Mouse (Mus musculus) thymus, postnatal 10 days (tissue): ENCODE results near the gene 9430097D07Rik.

Experiments
- DNase-seq, 2 experiments: peaks; one replicate each; pipeline ENCODE4 v3.0.0; 2021; ENCODE audit warnings: low spot score in 2 of 2

The 9430097D07Rik gene

DNA sequence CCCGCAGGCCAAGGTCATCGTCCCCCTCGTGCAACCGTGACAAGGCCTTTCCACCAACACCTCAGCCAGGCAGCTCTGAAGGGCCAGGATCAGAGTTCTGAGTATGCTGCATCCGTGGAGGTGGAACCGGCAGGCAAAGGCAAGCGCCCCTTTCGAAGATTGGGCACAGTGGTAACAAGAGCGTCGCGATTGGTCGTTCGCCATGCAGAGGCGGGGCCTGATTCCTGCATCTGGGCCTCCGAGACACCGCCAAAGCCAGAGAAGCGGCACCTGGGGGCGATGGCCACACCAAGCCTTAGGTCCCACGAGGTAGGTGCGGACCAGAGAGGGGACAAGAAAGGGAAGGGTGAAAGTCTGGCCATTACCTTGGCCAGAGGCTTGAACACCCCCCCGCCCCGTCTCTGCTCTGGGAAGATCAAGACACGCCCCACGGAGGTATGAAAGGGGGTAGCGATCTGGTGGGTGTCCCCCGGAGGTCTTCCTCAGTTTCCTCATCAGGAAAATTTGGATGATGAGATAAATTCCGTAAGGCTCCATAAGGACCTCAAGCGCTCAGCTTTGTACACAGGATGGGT, at the start of gene 9430097D07Rik:
Gene 9430097D07Rik (minus strand): TSS at position 99 of the 575 bp plus-strand sequence.
- peak; percentile 47 to 62 for DNase-seq

DNA sequence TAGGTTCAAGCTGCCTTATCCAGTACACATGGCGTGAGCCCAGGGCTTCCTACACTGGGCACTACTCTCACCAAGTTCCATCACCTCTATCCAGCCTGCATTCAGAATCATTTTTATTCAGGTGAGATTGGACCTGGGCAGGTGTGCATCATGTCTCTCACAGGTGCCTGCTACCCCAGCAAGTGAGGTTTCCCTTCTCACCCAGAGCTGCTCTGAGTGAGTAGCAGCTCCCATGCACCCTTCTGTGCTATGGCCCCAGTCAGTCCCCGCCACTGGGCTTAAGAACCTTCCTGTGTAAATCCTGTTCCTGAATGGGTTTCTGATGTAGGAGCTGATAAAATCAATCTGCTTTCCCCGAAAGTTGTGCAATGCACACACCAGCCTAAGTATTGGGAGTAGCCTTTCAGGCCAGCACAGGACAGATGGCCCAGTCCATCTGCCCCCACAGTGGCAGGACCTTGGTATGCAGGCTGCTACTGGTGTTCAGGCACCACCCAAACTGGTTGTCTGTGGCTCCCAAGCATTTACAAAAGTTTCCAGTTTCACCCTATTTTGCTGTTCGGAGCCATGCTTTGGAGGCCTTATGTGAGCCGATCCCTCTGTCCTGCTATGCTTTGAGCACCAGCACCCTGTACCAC, 48.7 kb upstream of the 9430097D07Rik start:
- DNase-seq: no peak

DNA sequence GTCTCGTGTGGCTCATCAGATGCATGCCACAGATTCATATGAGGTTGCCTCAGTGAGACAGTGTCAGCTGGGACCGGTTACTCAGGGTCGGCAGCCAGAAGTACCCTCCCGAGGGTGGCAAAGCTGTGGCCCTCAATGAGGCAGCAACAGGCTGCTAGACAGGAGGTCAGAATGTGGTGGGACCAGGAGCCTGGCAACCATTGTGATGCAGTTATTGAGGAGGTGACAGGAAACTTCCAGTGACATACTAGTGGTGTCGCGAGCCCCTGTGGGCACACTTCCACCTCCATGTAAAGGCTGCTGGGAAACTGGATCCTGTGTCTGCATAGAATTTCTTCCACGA, 46.0 kb upstream of the 9430097D07Rik start, which contains the start of gene Ak1:
Gene Ak1 (plus strand): TSS at position 242 of the 343 bp plus-strand sequence.
- no peak for DNase-seq

DNA sequence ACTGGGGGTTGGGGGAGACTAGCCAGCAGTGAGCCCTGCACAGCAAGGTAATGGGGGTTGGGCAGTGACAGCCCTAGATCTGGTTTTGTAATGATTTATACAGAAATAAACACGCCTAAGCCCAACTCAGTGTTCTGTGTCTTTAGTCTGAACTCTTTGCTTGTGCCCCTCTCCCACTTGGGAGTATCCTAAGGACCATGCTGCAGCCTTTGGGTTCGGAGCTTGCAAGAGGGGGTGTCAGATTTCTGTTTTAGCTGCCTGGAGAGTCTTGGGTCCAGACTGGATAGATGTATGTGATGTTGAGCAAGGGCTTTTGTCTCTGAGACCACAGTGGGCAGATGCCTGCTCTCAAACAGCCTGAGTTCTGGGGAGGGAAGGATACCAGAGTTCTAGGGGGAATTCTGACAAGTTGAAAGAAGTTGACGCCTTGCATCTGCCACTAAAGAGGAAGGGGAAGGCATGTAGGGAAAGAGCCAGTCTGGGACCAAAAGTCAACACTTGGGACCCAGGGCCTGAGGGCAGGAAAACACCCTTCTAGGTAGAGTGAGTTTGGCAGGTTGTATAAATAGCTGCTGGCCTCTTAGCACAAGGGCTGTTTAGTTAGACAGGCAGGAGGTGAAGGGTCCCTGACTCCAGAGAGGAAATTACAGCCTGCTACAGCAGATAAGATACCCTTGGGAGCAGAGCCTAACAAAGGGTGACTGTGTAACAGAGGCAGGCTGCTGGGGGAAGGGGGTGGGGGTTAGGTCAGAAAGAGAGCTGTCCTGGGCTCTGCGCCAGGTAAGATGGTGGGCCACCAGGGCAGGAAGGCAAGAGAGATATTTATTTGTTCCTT, 45.4 kb upstream of the 9430097D07Rik start:
- DNase-seq: no peak

DNA sequence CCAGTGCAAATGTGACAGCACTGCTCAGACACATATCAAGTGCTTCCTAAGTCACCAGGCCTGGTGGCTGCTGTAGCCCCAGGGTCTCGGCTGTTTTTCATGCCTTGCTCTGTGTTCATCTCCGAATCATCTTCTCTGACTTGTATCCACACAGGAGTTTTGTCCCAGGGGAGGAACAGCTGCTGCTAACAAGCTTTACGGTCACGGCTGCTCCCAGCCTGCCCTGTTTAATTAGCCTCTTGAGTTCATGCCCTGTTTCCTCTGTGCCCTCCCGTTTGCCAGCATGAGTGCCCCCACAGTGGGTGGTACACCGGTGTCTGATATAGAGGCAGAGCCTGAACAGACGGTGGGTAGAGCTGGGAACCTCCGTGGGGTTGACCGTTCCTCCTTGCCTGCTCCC, 42.6 kb upstream of the 9430097D07Rik start:
- DNase-seq: no peak

DNA sequence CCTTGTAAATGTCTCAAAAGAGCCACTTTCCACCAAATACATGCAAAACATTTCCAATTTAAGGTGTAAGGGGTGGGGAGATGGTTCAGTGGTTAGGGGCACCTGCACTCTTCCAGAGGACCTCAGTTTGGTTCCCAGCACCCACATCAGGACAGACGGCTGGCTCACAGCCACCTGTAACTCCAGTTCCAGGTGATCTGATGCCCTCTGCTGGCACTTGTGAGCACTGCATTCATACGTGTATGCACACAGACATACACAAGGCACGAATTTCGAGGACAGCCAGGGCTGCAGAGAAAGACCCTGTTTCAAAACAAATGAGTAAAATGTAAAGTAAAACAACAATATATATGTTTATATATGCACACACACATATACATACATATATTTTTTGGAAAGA, 42.1 kb upstream of the 9430097D07Rik start:
- DNase-seq: no peak

DNA sequence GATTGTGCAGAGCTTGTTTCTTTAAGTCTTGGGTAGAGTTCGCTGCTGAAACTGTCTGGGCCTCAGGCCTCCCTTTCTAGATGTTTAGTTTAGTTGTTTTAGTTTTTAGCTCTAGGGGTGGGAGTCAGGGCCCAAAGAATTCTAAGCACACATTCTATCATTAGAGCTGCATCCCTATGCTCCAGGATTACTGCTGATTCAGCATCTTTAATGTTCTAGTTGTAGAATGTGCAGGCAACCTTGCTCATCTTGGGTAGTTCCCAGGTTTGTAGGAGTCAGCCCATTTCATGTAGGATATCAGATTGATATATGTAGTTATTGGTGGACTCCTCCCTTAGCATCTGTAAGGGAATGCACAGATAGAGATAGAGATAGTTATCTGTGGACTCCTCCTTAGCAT, 41.6 kb upstream of the 9430097D07Rik start:
- DNase-seq: no peak

DNA sequence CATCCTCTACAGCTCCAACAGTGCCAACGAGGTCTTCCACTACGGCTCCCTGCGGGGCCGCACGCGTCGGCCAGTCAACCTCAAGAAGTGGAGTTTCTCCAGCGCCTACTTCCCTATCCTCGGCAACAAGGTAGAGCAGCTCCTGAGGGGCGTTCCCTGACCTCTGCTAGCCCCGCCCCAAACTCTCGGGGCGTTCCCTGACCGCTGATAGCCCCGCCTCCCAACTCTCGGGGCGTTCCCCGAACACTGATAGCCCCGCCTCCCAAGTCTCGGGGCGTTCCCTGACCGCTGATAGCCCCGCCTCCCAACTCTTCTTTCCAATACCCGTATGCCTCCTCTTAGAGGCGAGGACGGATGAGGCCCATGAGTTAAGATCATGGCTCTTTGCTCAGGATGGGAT, 36.8 kb upstream of the 9430097D07Rik start:
- DNase-seq: no peak

DNA sequence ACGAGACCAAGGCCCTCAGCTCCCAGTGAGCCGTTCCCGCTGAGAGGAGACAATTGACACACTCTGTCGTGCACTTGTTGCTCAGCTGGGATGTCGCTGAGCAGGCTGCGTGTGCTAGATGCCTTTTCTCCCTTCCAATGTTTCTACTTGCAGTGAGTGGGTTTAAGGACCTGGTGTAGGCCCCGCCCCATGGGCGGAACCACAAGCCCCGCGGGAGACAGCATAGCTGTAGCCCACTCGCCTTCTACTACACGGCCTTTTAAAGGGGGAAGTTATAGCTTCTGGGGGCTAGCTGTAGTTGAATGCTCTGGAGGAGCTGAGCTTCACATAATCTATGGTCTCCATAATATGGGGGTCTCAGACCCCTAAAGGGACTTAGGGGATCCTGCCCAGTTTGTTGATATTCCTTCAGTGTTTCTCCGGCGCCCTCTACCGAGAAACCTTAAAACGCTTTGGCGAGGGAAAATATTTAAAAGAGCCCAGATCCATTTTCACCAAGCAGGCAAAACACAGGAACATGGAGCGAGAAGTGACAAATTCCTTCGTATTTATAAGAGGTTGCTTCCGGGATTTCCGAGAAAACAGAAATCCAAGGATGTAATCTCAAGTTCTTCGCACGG, 35.2 kb upstream of the 9430097D07Rik start:
- DNase-seq: peak in 1 of 2 experiments; percentile 28

DNA sequence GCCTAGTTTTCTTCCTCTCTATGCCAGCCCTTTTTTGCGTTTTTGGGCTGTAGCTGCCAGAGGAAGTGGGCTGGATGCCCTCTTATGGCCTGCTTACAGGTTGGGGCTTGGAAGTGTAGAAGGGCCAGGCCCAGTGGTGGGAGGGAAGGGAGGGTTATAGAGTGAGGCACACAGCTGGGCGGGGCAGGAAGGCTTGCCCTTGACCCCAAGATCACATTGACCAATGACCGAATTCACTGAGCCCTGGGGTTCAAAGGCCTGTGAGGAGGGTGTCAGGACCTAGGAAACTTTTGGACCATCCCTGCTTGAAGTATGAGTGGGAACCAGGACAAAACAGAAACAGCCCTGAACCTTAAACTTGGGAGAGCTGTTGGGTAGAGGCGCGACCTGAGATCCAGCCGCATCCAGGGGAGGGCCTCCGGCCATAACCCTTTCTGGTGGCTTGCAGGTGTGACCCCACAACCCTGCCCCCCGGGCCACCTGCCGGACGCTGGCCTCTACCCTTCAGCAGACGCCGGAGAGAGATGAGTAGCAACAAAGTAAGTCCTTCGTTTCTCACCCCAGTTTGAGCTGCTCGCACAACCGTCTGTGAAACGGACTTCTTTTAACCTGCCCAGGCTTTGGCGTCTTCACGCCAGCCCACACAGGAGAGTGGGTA, 33.4 kb upstream of the 9430097D07Rik start:
- no peak for DNase-seq

DNA sequence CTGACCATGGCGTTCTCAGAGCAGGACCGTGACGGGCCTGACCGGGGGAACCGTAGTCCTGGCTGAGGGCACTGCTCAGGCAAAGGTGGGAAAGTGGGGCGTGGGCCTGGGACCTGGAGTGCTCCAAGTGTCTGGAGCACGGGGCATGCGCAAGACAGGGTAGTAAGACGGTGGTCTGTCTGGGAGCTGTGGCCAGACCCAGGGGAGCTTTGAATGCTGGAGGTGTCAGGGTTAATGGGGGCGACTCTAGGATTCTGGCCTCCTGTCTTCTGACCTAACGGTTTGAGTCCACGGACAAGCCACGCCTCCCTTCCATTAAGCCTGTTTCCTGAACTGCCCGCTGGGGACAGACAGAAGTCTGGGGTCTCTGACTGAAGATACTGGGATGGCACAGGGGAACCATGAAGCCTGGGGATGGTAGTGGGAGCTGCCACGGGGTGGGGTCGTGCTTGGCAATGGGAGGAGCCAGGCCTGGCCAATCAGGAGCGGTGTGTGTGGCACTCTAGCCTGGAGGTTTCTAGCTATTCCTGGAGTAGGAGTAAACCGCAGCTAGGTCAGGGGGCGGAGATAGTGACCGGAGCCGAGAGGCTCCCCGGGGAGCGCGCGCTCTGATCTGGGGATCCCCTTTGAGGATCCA, 32.8 kb upstream of the 9430097D07Rik start:
- DNase-seq: no peak

DNA sequence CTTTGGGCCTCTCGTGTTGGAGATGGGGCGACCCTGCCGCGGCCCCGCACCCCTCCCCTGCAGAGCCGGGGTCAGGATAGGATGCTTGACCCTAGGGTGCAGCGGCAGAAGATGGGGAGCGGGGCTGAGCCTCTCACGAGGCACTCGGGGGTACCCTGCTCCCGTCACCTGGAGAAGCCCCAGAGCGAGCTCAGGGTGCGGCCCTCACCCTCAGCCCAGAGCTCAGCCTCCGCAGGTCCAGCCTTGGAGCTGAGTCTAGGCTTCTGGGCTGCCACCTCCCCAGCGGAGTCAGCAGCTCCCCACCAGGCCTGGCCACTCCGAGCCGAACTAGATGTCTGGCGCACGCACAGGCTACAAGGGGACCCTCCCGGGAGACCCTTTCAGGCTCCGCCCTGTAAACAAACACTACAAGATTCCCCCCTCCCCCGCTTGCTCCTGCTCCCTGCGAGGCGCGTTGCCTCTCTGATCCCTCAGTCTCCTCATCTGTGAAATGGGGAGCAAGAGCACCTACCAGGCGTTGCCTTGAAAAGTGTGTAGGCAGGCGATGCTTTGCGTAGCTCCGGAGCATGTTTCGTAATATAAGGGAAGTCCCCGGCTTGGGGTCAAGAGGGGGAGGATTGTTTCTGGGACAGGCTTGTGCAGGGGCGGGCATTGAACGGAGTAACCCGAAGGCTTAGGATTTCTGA, 31.9 kb upstream of the 9430097D07Rik start:
- DNase-seq: no peak

DNA sequence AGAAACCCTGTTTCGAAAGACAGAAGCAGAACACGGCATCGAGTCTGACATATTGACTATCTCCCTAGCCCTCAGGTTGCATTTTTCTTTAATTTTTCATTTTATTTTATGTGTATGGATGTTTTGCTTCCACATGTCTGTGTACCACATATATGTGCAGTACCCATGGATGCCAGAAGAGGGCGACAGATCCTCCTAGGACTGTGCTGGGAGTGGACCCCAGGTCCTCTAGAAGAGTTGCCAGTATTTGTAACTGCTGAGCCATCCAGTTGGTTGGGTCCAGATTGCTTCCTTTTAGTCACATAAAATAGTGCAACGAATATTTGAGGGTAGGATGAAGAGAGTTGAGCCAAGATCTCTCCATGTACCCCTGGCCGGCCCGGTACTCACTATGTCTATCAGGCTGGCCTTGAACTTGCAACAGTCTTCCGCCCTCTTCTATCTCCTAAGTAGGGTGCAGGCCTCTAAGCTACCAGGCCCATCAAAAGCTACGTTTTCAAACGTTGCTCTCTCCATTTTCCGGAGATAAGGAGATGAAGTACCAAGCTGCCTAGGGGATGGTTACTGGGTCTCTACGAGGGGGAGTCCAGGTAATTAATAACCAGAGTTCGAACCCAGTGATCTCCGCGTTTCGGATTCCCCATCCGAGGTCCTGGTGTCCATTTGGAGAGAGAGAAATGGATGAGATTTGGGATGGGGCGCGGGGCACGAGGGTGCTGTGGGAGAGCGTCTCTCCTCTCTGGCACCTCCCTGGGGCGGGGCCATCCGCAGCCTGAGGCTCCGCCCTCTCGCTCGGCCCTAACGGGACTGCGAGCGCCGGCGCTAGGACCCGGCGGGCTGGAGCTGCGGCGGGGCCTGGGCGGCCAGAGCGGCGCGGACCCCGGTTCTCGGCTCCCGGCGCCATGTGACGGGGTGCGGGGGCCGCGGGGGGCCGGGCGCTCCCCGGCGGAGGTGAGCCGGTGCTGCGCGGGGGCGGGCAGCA, 31.0 kb upstream of the 9430097D07Rik start:
- peak; percentile 52 to 69 for DNase-seq

DNA sequence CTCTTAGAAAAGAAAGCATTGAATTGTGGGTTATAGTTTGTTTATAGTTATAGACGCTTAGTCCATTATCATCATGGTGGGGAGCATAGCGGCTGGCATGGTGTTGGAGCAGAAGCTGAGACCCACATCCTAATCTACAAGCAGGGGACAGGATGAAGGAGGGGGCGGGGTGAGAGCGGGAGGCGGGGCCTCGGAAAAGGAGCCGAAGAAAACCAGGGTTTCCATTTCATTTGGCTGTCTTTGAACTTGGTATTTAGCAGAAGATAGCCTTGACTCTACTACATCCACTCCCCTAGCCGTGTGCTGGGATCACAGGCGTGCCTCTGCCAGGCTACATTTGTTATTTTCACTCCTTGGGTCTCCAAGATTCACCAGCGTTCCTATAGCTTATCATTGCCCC, 29.1 kb upstream of the 9430097D07Rik start:
- DNase-seq: no peak

DNA sequence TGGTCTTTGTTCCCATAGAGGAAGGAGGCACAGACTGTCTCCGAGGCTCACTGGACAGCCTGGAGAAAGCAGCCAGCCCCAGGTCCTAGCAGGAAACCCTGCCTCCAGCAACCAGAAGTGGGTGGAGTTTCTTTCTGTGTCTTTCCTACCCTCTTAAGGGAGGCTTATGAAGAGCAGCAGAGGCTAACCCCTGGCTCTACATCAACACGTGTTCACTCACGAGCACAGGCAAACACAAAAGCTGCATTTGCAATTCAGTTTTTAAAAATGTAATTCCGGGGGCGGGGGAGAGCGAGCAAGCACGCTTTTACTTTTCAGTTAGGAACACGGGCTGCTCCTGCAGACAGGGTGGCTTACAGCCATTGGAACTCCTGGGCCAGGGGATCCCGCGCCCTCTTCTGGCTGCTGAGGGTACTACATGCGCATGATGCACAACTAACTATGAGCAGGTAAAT, 27.1 kb upstream of the 9430097D07Rik start:
- DNase-seq: peak; percentile 77 to 90

DNA sequence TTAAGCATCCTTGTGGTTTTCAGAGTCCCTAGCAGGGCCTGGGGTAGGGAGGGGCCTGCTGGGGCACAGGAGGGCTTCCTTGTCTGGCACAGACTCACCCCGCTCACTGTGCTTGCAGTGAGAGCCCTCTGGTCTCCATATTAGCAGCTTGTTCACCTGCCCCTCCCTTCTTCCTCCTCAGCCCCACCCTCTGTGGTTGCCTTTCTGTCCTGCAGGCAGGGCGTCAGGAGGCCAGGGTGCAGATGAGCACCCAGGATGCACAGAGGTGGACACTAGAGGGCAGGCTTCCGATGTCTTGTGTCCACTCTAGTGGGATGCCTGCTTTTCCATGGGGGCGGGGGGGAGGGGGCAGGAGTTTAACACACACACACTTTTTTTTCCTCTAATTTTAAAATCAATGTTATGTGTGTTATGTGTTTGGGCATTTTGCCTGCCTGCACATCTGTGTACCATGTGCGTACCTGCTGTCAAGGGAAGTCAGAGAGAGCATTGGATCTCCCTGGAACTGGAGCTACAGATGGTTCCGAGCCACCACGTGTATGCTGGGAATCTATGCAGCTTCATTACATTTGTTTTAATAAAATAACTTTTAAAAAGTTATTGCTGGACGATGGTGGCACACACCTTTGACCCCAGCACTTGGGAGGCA, 26.1 kb upstream of the 9430097D07Rik start:
- DNase-seq: no peak

DNA sequence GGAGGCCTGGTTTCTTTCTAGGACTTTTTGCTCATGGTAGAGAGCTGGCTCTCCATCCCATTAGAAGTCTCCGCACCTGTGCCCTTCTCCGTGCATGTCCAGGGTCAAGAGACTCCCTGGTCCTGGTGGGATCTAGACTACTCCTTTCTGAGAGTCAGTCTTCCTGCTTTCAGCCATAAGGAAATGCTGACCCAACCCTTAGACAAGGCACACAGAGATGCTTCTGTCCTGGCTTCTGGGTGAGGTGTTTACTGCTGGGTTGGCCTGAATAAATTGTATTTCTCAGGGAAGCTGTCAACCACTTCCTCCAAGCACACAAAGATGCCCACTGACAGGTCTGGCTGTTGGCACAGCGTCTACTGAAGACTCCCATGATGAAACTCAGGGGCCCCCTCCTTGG, 23.9 kb upstream of the 9430097D07Rik start, which contains the start of gene St6galnac6:
Gene St6galnac6 (plus strand): TSS at position 301 of the 400 bp plus-strand sequence.
- no peak for DNase-seq

DNA sequence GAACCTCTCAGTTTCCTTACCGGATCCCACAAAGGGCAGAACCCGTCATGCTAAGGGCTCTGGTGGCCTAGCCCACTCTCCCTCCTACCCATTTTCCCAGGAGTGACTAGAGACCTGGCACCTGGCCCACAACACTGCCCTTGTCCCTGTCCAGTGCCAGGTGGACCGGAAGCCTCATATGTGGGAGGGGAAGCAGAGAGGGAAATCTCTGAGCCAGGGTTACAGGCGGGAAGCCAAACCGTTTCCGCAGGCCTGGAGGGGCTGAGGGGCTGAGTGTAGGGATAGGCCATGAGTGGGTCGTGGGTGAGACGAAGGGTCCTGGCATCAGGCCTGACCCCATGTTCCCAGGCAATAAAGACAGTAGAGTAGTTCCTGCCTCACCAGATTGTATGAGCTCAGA, 23.0 kb upstream of the 9430097D07Rik start:
- DNase-seq: no peak

DNA sequence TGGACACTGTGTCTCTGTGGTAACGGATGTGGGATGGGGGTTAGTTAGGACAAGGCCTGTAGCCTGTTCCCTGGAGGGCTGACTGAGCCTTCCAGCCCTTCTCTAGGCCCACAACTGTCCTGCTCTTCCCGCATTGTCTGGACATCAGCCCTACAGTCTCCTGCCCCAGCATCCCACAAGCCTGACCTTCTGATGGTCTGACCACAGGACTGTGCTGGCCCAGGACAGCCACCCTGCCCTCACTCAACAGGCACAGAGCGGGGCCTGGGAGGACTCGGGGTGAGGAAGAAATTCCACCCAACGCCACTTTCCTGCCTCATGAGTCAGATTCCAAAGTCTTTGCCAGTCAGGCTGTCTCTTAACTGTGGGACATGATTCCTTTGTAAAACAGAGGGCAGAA, 22.2 kb upstream of the 9430097D07Rik start:
- no peak for DNase-seq
